Mouse (Mus musculus) kidney, embryonic 15.5 days (tissue): ENCODE measurements around the gene Sap25. TPM values are rescaled to one million over a fixed set of nuclear protein-coding genes. Genes with fewer than 3 reads are reported as not detected.

Experiments
- ATAC-seq: fragments of 200-750 bp; cut with Nextera tagmentation; replicated peaks from 2 replicates; pipeline ENCODE4 v1.8.0; 2017; ENCODE audit warnings: moderate TSS enrichment; ENCODE audit not compliant: low FRiP score
- H3K27ac ChIP-seq: fragments of 300-500 bp; sonication (generic); 2 replicates; pipeline ENCODE4 v1.5.1; 2015; ENCODE audit warnings: mild to moderate bottlenecking, inconsistent platforms
- H3K27me3 ChIP-seq: fragments of 300-500 bp; sonication (generic); 2 replicates; pipeline ENCODE4 v1.6.1; 2015; ENCODE audit warnings: inconsistent platforms
- H3K36me3 ChIP-seq: fragments of 300-500 bp; sonication (generic); 2 replicates; pipeline ENCODE4 v1.6.1; 2015; ENCODE audit warnings: inconsistent platforms
- H3K4me1 ChIP-seq: fragments of 300-500 bp; sonication (generic); 2 replicates; pipeline ENCODE4 v1.6.1; 2015; ENCODE audit warnings: inconsistent platforms
- H3K4me2 ChIP-seq: fragments of 300-500 bp; sonication (generic); 2 replicates; pipeline ENCODE4 v1.6.1; 2015; ENCODE audit warnings: moderate library complexity, mild to moderate bottlenecking, inconsistent platforms
- H3K4me3 ChIP-seq: fragments of 300-500 bp; sonication (generic); replicated peaks from 2 replicates; pipeline ENCODE4 v1.5.1; 2015; ENCODE audit warnings: mild to moderate bottlenecking, inconsistent platforms
- H3K9ac ChIP-seq: fragments of 300-500 bp; sonication (generic); 2 replicates; pipeline ENCODE4 v1.6.1; 2015; ENCODE audit warnings: mild to moderate bottlenecking, inconsistent platforms
- H3K9me3 ChIP-seq: fragments of 300-500 bp; sonication (generic); replicated peaks from 2 replicates; pipeline ENCODE4 v1.6.1; 2016; ENCODE audit warnings: inconsistent platforms
- WGBS: fragments of 180-500 bp; shearing (Covaris S2); methylation state at CpG from one replicate; pipeline ENCODE4 v1.1.7; 2015; ENCODE audit warnings: mixed read lengths; 5-methylcytosine and 5-hydroxymethylcytosine counted together
- polyA plus RNA-seq: library from polyadenylated mRNA; unstranded; fragments of >200 nt; fragmentation: Nextera tagmentation; extraction: Ambion mirVana; gene quantifications from 2 replicates; pipeline ENCODE4 v1.2.1, GENCODE M21; 2015

The Sap25 gene
- polyA plus RNA-seq, 1 experiment from 2014 or later: 10.5 TPM

DNA sequence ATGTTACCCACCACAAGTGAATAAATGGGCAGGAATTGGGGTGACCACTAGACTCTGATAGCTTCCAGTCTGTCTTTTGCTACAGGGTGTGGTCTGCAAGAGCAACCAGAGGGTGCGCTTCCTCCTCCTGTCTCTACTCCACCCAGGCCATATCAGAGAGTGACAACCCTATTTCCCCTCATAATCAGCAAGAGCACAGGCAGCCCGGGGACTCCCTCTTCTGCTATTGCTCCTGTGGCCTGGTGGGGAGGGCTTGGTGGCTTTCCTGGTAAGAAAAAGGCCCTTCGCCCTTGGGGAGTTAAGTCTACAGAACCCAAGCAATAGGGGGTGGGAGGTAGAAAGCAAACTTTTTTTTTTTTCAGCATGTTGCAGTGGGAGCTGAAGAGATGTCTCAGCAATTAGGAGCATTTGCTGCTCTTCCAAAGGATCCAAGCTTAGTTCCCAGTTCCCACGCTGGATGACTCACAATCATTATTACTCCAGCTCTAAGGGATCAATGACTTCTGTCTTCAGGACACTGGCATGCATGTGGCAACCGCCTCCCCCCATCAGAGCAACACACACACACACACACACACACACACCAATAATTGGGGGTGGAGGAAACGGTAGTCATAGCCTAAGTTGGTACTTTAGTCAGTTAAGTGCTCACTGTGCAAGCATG lies 45.1 kb downstream of the Sap25 start:
- Histone ChIP-seq H3K27ac (no peak overlapping the region), H3K27me3 (peaks cover 3% of the 10 kb centered on the region; the same call in 1 of the 2 replicates), H3K9ac (no peak overlapping the region), H3K36me3 (peaks cover 4% of the 10 kb centered on the region; the same call in 1 of the 2 replicates), H3K4me1 (peaks cover 30% of the 10 kb centered on the region), H3K4me2 (no peak overlapping the region), H3K9me3 (no peaks in the 10 kb centered on the region), H3K4me3 (no peak overlapping the region)
- WGBS: 76% methylated on average over 6 of the region's 6 CpGs
- ATAC-seq: peak; percentile 30; the same call in 1 of the 2 replicates

DNA sequence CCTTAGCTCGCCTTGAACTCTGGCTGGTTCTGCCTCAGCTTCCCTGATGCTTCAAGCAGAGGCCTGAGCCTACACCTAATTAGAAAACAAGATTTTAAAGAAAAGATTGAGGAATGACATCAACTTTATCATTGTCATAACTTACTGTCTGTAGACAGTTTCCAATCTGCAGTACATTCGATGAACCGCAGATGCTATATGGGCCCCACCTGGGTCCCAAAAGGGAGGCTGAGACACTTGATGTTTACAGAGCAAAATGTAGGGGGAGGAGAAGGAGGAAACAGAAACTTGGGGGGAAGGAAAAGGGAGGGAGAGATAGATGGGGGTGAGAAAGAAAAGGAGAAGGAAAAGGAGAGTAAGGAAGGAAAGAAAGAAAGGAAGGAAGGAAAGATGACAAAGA lies 48.8 kb downstream of the Sap25 start:
- Histone ChIP-seq H3K9me3 (no peaks in the 10 kb centered on the region), H3K36me3 (no peaks in the 10 kb centered on the region), H3K9ac (no peak overlapping the region), H3K27me3 (peaks cover 3% of the 10 kb centered on the region; the same call in 1 of the 2 replicates), H3K27ac (no peak overlapping the region), H3K4me1 (peaks cover 9% of the 10 kb centered on the region), H3K4me2 (no peak overlapping the region), H3K4me3 (no peak overlapping the region)
- ATAC-seq: no peak
- 75% methylated on average over 3 of the region's 3 CpGs for WGBS

GRCm38 (mm10) chr5:137690531-137690930 lies 49.4 kb downstream of the Sap25 start:
- H3K27me3 ChIP-seq: peaks cover under 1% of the 10 kb centered on the region; the same call in 1 of the 2 replicates
- no peak for ATAC-seq
- no peaks in the 10 kb centered on the region for H3K36me3 ChIP-seq
- 41% methylated on average over 9 of the region's 9 CpGs for whole genome bisulfite sequencing
- H3K4me1 ChIP-seq: peaks cover 4% of the 10 kb centered on the region
- H3K27ac ChIP-seq: no peak overlapping the region; the same call in 1 of the 2 replicates
- H3K9ac ChIP-seq: no peak overlapping the region
- H3K9me3 ChIP-seq: no peaks in the 10 kb centered on the region
- H3K4me3 ChIP-seq: no peak overlapping the region
- H3K4me2 ChIP-seq: no peak overlapping the region

DNA sequence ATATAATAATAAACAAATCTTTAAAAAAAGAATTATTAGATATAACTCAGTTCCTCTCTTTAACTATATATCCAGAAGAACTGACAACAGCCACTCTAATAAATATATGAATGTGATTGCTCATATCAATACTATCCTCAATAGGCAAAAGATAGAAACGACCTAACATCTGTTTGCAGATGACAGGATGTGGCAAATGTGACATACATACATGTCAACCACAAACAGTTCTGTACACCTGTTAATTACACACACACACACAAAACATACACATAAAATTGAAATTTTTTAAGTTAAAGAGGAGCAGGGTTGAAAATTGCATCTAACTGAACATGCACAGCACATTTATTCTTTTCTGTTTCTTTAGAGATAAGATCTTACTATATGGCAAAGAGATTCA lies 50.7 kb downstream of the Sap25 start:
- no peak overlapping the region for H3K4me3 ChIP-seq
- peaks cover 4% of the 10 kb centered on the region; the same call in 1 of the 2 replicates for H3K4me1 ChIP-seq
- H3K36me3 ChIP-seq: no peaks in the 10 kb centered on the region
- no peak overlapping the region for H3K4me2 ChIP-seq
- no peak for ATAC-seq
- H3K27me3 ChIP-seq: no peaks in the 10 kb centered on the region
- H3K9ac ChIP-seq: no peak overlapping the region
- 69% methylated on average over 1 of the region's 1 CpGs for WGBS
- no peak overlapping the region for H3K27ac ChIP-seq
- no peaks in the 10 kb centered on the region for H3K9me3 ChIP-seq

Other genes starting within 250 kb of the Sap25 start
- 0.06 and 0.09 TPM in 2 replicates for gene Zan, start 164.3 kb upstream of the Sap25 start, polyA plus RNA-seq
- 55.9 and 57.7 TPM in 2 replicates for gene Pop7, start 138.8 kb upstream of the Sap25 start, polyA plus RNA-seq
- gene Gigyf1, start 122.8 kb upstream of the Sap25 start, polyA plus RNA-seq: 13.2 and 14.7 TPM in 2 replicates
- gene Epo, start 108.1 kb upstream of the Sap25 start, polyA plus RNA-seq: 0.45 TPM in 1 of 2 replicates, not detected in the other
- 337 and 348 TPM in 2 replicates for gene Gnb2, start 107.8 kb upstream of the Sap25 start, polyA plus RNA-seq
- gene Actl6b, start 87.8 kb upstream of the Sap25 start, polyA plus RNA-seq: 0.40 and 1.8 TPM in 2 replicates
- gene Tfr2, start 71.5 kb upstream of the Sap25 start, polyA plus RNA-seq: 0.42 and 0.99 TPM in 2 replicates
- gene Mospd3, start 40.3 kb upstream of the Sap25 start, polyA plus RNA-seq: 26.6 and 30.2 TPM in 2 replicates
- gene Pcolce, start 27.6 kb upstream of the Sap25 start, polyA plus RNA-seq: 135 and 139 TPM in 2 replicates
- gene Fbxo24, start 12.3 kb upstream of the Sap25 start, polyA plus RNA-seq: 0.16 and 0.17 TPM in 2 replicates
- gene Lrch4, start 12.2 kb upstream of the Sap25 start, polyA plus RNA-seq: 47.4 and 50.6 TPM in 2 replicates
- gene Gm20605, start 12.2 kb upstream of the Sap25 start, polyA plus RNA-seq: 10.4 and 13.1 TPM in 2 replicates
- gene Irs3, start 4.4 kb downstream of the Sap25 start, polyA plus RNA-seq: 0.80 and 0.82 TPM in 2 replicates
- 18.9 and 23.1 TPM in 2 replicates for gene Agfg2, start 43.4 kb downstream of the Sap25 start, polyA plus RNA-seq
- 1.8 and 2.1 TPM in 2 replicates for gene Nyap1, start 100.3 kb downstream of the Sap25 start, polyA plus RNA-seq
- 111 and 126 TPM in 2 replicates for gene Tsc22d4, start 104.4 kb downstream of the Sap25 start, polyA plus RNA-seq
- gene Ppp1r35, start 137.5 kb downstream of the Sap25 start, polyA plus RNA-seq: 25.9 and 33.2 TPM in 2 replicates
- gene Mepce, start 146.3 kb downstream of the Sap25 start, polyA plus RNA-seq: 9.2 and 10.4 TPM in 2 replicates
- 26.6 and 31.8 TPM in 2 replicates for gene Zcwpw1, start 146.5 kb downstream of the Sap25 start, polyA plus RNA-seq
- 1.3 and 2.4 TPM in 2 replicates for gene Pilra, start 194.9 kb downstream of the Sap25 start, polyA plus RNA-seq
- gene Pilrb1, start 216.8 kb downstream of the Sap25 start, polyA plus RNA-seq: 0.33 and 0.66 TPM in 2 replicates
- 0.54 and 1.1 TPM in 2 replicates for gene Pilrb2, start 230.5 kb downstream of the Sap25 start, polyA plus RNA-seq